Mouse (Mus musculus) forebrain, embryonic 10.5 days (tissue): Measurements from ENCODE around the gene Olfr878. TPM values are rescaled to one million over a fixed set of nuclear protein-coding genes. Genes with fewer than 3 reads are reported as not detected.
A peak's percentile ranks its signal among the peaks of the same experiment; 100 is the strongest.

Source experiments
- DNase-seq: peaks from one replicate; pipeline ENCODE4 v3.0.0-alpha.2; 2017; ENCODE audit warnings: low spot score; ENCODE audit errors: extremely low spot score
- H3K27ac ChIP-seq: fragments of 300-500 bp; sonication (generic); 2 replicates; pipeline ENCODE4 v1.5.1; 2016; ENCODE audit warnings: mild to moderate bottlenecking
- H3K27me3 ChIP-seq: fragments of 300-500 bp; sonication (generic); 2 replicates; pipeline ENCODE4 v1.6.1; 2016; ENCODE audit warnings: mild to moderate bottlenecking; ENCODE audit not compliant: poor library complexity, severe bottlenecking
- H3K36me3 ChIP-seq: fragments of 300-500 bp; sonication (generic); replicated peaks from 2 replicates; pipeline ENCODE4 v1.6.1; 2016; ENCODE audit warnings: mild to moderate bottlenecking, moderate library complexity
- H3K4me1 ChIP-seq: fragments of 300-500 bp; sonication (generic); 2 replicates; pipeline ENCODE4 v1.6.1; 2016
- H3K4me3 ChIP-seq: fragments of 300-500 bp; sonication (generic); 2 replicates; pipeline ENCODE4 v1.5.1; 2016; ENCODE audit warnings: mild to moderate bottlenecking, moderate library complexity
- H3K9me3 ChIP-seq: fragments of 300-500 bp; sonication (generic); 2 replicates; pipeline ENCODE4 v1.6.1; 2016; ENCODE audit warnings: mild to moderate bottlenecking, moderate library complexity
- WGBS: fragments of 180-500 bp; shearing (Covaris S2); methylation state at CpG from one replicate; pipeline ENCODE4 v1.1.7; 2016; 5-methylcytosine and 5-hydroxymethylcytosine counted together
- polyA plus RNA-seq: library from polyadenylated mRNA; unstranded; fragments of >200 nt; fragmentation: Nextera tagmentation; extraction: Ambion mirVana; gene quantifications from 2 replicates; pipeline ENCODE4 v1.2.1, GENCODE M21; 2016

Olfr878 gene
- polyA plus RNA-seq, result not detected in 2 replicates

DNA sequence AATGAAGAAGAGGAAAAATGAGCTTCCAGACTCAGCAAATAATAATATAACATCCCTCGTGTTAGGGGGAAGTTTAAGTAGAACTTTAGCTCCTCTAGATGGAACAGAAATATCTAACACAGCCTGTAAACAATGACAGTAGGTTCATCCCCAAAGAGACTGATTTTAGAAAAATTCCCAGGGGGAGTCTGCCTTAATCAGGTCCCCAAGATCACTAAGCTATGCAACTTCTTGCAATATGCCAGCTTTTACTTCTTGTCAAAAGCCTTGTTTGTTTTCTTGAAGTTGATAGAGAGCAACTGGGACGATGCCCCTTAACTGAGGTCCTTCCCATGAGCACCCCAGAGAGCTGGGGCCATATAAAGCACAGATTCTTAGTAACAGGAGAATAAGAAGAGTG is at the start of gene Olfr878:
Olfr878 (plus strand) TSS at position 301 of the 400 bp plus-strand sequence.
- no peak within 1 kb of the TSS for H3K4me3 ChIP-seq
- no peaks in the 10 kb centered on the region for H3K4me1 ChIP-seq
- no peaks in the 10 kb centered on the region for H3K27me3 ChIP-seq
- no peaks in the 10 kb centered on the region for H3K36me3 ChIP-seq
- no peak within 1 kb of the TSS for H3K27ac ChIP-seq
- no peaks in the 10 kb centered on the region for H3K9me3 ChIP-seq
- 82% methylated on average over 2 of the region's 2 CpGs for WGBS
- DNase-seq, result no peak

DNA sequence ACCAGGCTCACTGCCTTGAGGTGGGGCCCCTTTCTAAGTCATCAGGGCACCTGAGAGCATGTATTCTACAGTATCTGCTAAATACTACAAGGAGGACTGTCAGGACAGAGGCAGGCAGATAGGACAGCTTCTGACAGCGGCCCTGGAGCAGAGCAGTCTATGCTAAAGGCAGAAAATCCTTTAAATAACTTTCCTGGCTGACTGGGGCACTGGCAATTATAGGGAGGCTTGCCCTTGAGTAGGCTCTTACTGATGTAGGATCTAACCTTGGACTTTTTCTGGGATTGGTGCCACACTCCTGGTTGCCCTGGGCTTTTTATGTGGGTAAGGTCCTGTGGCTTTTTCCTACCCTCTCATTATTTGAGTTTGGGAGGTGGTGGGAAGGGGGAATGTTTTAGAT is 47.4 kb upstream of the Olfr878 start:
- Histone ChIP-seq H3K4me3 (no peak overlapping the region), H3K36me3 (no peaks in the 10 kb centered on the region), H3K4me1 (no peaks in the 10 kb centered on the region), H3K27ac (no peak overlapping the region), H3K27me3 (no peaks in the 10 kb centered on the region), H3K9me3 (no peaks in the 10 kb centered on the region)
- no peak for DNase-seq
- WGBS, result 68% methylated on average over 1 of the region's 1 CpGs

DNA sequence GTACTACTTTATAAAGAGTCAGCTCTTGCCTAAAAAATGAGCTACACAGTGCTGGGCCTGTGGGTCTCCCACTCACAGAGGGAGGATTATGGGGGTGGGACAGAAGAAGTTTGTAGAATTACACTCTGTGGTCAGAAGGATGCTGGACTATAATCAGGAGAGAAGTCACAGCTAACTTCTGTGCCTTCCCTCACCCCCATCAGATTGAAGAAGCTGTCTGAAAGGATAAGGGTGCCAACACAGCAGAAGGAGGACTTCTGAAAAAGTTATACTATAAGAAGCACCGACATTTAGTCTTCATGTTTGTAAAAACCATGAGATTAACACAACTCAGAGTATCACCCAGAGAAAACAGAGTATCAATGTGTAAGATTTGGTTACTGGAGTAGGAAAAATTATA is 46.5 kb upstream of the Olfr878 start:
- H3K9me3 ChIP-seq, result no peaks in the 10 kb centered on the region
- 90% methylated on average over 1 of the region's 1 CpGs for WGBS
- DNase-seq, result no peak
- no peak overlapping the region for H3K4me3 ChIP-seq
- H3K36me3 ChIP-seq, result no peaks in the 10 kb centered on the region
- no peaks in the 10 kb centered on the region for H3K27me3 ChIP-seq
- no peaks in the 10 kb centered on the region for H3K4me1 ChIP-seq
- H3K27ac ChIP-seq, result no peak overlapping the region

DNA sequence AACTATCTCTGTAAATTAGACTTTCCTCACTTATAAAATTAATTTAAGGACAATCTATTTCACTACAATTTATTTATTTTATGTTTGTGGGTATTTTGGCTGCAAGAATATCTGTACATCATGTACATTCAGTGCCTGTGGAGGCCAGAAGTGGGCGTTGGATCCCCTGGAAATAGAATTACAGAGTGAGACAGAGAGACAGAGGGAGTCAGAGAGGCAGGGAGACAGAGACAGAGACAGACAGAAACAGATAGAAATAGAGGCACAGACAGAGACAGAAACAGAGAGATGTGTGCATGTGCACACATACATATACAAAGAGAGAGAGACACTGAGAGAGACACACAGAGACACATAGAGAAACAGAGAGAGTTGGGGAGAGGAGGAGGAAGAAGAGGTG is 46.1 kb upstream of the Olfr878 start:
- no peaks in the 10 kb centered on the region for H3K36me3 ChIP-seq
- H3K4me1 ChIP-seq, result no peaks in the 10 kb centered on the region
- no peak overlapping the region for H3K27ac ChIP-seq
- no peak overlapping the region for H3K4me3 ChIP-seq
- no peaks in the 10 kb centered on the region for H3K27me3 ChIP-seq
- no peak for DNase-seq
- no peaks in the 10 kb centered on the region for H3K9me3 ChIP-seq
- 68% methylated on average over 1 of the region's 1 CpGs for WGBS

DNA sequence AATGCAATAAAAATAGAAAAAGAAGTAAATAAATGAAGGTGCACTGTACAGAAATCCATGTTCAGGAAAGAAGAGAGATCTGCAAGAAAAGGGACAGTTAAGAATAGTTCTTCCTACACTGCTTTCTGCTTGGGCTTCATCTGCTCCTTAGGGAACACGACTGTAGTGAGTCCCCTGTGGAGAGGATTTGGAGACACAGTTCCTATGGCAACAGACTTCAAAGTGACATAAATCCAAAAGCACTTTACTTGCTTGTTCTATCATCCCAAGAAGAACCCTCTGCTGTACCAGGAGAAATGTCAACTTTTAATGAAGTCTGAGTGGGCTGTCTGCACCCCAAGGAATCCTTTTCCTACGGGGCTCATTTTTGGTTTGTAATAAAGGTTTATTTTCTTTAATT is 26.7 kb upstream of the Olfr878 start:
- no peaks in the 10 kb centered on the region for H3K9me3 ChIP-seq
- H3K27me3 ChIP-seq, result no peaks in the 10 kb centered on the region
- no peak for DNase-seq
- H3K27ac ChIP-seq, result no peak overlapping the region
- H3K36me3 ChIP-seq, result no peaks in the 10 kb centered on the region
- peaks cover 6% of the 10 kb centered on the region for H3K4me1 ChIP-seq
- WGBS, result 28% methylated on average over 2 of the region's 2 CpGs
- H3K4me3 ChIP-seq, result no peak overlapping the region

DNA sequence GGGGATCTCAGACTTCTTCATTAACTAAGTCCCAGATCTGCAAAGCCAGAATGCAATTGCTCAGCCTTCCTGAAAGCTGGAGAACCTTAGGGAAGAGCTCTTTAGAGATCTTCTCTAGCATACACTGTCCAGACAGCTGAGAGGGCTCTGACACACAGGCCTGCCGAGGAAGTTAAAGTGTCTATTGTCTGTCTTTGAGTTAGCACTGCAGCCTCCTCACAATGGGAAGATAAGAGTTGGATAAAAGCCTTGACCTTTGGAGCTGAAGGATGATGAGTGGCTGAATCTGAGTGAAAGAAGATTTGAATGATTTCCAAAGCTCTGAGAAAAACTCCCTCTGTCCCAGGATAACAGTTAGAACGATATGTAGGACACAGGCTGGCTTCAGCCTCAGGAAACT is 21.0 kb upstream of the Olfr878 start, which contains the start of gene Olfr145:
Olfr145 (plus strand) TSS at position 64 of the 400 bp plus-strand sequence.
- DNase-seq, result no peak
- 54% methylated on average over 2 of the region's 2 CpGs for WGBS
- Histone ChIP-seq H3K4me1 (no peaks in the 10 kb centered on the region; the same call in 1 of the 2 replicates), H3K36me3 (no peaks in the 10 kb centered on the region), H3K9me3 (no peaks in the 10 kb centered on the region), H3K27me3 (no peaks in the 10 kb centered on the region), H3K27ac (no peak within 1 kb of the TSS), H3K4me3 (no peak within 1 kb of the TSS)

DNA sequence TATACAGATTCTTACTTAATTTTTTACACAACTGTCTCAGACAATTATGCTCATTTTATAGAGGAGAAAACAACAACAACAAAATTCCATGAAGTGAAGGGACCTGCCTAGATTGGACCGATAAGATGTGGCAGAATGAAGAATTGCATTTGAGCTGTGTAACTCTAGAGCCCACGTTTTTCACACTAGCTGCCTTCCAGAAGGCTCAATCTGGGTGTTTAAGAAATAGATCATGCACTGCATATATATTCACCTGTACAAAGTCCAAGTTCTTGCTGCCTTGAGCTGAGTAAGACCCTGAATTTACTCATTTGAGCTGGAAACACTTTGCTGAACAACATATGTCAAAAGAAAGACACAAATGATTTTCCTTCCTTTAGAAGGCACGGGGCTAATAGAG is 12.1 kb upstream of the Olfr878 start:
- no peak for DNase-seq
- no peak overlapping the region for H3K4me3 ChIP-seq
- H3K27me3 ChIP-seq, result no peaks in the 10 kb centered on the region
- no peak overlapping the region for H3K27ac ChIP-seq
- no peaks in the 10 kb centered on the region for H3K36me3 ChIP-seq
- 77% methylated on average over 3 of the region's 3 CpGs for WGBS
- no peaks in the 10 kb centered on the region for H3K4me1 ChIP-seq
- H3K9me3 ChIP-seq, result no peaks in the 10 kb centered on the region

DNA sequence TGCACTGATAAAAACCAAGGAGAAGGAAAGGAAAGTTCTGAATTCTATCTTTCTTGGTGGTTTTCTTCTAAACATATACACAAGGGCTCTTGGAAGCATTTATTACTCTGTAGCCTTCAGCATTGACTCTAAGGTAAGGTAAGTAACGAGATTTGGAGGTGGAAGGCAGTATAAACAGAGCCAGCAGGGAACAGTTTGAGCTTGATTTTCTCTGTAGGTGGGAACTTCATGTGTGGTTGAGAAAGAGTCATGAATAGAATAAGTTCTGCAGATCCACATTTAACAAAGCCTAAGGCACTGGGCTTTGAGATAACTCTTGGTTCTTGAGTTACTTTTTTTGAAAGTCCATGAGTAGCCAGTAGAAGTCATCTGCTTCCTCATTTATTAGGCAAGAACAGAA is 378 bp downstream of the Olfr878 start:
- Histone ChIP-seq H3K4me3 (no peak overlapping the region), H3K4me1 (no peaks in the 10 kb centered on the region), H3K27ac (no peak overlapping the region), H3K27me3 (no peaks in the 10 kb centered on the region), H3K9me3 (no peaks in the 10 kb centered on the region), H3K36me3 (no peaks in the 10 kb centered on the region)
- WGBS, result 78% methylated on average over 1 of the region's 1 CpGs
- DNase-seq, result no peak

DNA sequence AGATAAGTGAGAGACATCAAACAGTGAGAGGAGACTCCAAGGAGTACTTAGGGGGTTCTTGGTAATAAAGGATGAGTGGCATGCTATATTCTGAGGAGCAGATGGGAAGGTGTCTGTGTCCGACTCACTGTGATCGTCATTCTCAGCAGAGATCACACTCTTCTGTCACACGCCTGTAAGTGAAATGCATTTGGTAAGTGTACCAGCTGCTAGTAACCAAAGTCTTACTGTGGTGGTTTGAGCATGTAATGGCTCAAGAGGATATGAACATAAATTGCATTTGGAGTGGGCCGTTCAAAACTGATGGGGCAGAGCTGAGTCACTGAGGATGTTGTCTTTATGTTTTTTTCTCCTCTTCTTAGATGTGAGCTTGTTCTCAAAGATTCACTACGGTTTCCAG is 6.6 kb downstream of the Olfr878 start:
- no peaks in the 10 kb centered on the region for H3K27me3 ChIP-seq
- no peaks in the 10 kb centered on the region for H3K4me1 ChIP-seq
- no peak for DNase-seq
- no peaks in the 10 kb centered on the region for H3K9me3 ChIP-seq
- H3K36me3 ChIP-seq, result no peaks in the 10 kb centered on the region
- H3K27ac ChIP-seq, result no peak overlapping the region
- H3K4me3 ChIP-seq, result no peak overlapping the region
- WGBS, result 92% methylated on average over 5 of the region's 5 CpGs

DNA sequence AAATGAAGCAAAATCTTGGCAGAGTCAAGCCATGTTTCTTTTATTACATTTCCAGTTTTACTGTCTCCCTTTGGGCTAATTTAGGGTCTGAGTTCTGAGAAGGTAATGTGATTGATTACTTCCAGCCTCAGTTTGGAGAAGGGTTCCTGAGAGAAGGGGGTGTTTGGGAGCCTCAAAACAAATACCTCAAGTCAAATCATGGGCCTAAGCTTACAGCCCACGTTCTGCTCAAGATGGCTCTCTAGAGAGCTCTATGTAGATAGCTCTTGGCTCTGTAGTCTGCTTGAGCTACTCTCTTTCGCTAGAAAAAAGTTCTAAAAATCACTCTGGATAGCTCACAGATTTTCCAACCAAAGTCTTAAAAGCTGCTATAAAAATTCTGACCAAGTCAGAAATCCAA is 7.8 kb downstream of the Olfr878 start:
- 67% methylated on average over 2 of the region's 2 CpGs for WGBS

DNA sequence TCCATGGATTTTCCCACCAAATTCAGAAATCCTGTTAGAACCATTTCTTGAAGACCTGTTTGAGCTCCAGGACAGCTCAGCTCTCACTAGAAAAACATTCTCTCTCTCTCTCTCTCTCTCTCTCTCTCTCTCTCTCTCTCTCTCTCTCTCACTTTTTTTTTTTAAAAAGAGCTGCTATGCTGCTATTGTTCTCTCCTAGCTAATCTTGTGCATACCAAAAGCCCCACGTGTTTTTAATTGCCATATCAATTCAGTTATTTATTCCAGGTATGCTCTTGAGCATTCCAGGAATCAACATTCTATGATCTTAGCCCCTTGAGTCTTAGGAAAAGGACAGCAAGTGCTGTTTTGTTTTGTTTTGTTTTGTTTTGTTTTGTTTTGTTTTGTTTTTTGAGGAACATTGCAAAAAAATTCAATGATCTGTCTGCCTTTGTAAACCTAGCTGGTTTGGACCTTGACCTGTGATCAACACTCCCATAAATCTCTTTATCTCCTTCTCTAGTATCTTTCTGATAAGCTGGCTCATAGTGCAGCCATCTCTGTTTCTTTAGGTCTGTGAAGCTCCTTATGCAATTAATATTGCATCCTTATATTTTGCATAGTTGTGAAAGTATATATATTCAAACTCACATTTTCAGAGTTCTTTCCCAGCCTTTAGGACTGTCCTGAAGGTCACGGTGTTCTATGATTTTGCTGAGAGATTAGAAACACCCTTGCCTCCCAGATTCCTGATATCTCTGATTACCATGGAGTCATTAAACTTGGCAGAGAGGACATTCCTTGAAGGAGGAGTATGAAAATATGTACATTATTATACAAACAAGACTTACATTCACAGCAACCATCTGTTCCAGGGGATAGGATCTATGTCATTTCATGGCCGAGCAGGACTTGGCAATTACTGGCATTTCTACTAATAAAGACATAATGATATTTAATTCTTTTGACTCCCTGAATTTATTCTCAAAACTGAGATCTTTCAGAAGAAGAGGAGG is 8.7 kb downstream of the Olfr878 start:
- H3K4me1 ChIP-seq, result no peaks in the 10 kb centered on the region
- 67% methylated on average over 3 of the region's 3 CpGs for WGBS
- H3K36me3 ChIP-seq, result no peaks in the 10 kb centered on the region
- H3K4me3 ChIP-seq, result no peak overlapping the region
- no peaks in the 10 kb centered on the region for H3K9me3 ChIP-seq
- H3K27me3 ChIP-seq, result no peaks in the 10 kb centered on the region
- H3K27ac ChIP-seq, result no peak overlapping the region
- DNase-seq, result no peak

More for the DNA sequence above, 7.8 kb downstream of the Olfr878 start:
- H3K27ac ChIP-seq, result no peak overlapping the region
- no peak for DNase-seq
- no peaks in the 10 kb centered on the region for H3K9me3 ChIP-seq
- H3K4me1 ChIP-seq, result no peaks in the 10 kb centered on the region
- no peak overlapping the region for H3K4me3 ChIP-seq
- no peaks in the 10 kb centered on the region for H3K27me3 ChIP-seq
- no peaks in the 10 kb centered on the region for H3K36me3 ChIP-seq

DNA sequence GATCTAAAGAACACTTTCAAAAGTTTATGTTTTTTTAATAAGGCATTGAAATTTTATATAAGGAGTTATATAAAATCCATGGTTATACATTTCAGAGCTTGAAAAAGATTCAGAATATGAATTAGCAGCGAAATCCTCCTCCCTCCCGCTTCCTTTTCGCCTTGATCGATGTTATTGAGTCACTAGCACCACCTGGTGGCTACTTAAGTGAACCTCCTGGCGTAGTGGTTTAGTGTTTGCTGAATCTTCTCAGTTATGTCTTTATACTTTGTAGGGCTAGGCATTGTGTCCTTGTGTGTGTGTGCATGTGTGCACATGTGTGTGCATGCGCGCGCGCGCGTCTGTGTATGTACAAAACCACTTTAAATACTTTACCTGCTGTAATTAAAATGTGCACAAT is 14.9 kb downstream of the Olfr878 start:
- 8% methylated on average over 11 of the region's 11 CpGs for WGBS

DNA sequence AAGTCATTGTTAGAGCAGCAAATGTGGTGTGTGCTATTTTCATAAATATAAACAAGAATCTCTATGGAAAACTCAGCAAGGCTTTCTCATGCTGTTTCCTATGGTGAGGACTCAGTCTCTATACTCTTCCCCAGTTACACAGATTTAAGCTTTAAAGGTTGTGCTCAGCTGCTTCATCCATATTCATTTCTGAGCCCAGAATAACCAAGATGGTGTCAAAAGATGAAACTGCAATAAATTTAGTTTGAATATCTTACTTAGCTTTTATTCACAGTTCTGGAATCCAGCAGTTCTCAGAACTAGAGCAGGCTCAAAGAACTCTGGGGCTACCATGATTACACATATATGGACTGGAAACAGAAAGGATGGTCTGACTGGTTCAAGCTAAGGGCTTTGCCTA is 16.5 kb downstream of the Olfr878 start:
- Histone ChIP-seq H3K36me3 (no peaks in the 10 kb centered on the region), H3K27ac (no peak overlapping the region), H3K9me3 (no peaks in the 10 kb centered on the region), H3K27me3 (no peaks in the 10 kb centered on the region), H3K4me1 (no peaks in the 10 kb centered on the region), H3K4me3 (no peak overlapping the region)
- DNase-seq, result no peak

More for the DNA sequence above, 14.9 kb downstream of the Olfr878 start:
- Histone ChIP-seq H3K36me3 (no peaks in the 10 kb centered on the region), H3K27ac (no peak overlapping the region), H3K4me3 (no peak overlapping the region), H3K9me3 (no peaks in the 10 kb centered on the region), H3K4me1 (no peaks in the 10 kb centered on the region), H3K27me3 (no peaks in the 10 kb centered on the region)
- peak; percentile 31 for DNase-seq
